Mouse (Mus musculus) liver, postnatal 0 days (tissue): ENCODE measurements at regions not wholly inside any gene's neighbourhood (a gene's known extent, or its start where the extent isn't known, plus 50 kb on each side); places are given as distances from the start of the nearest gene placed in this dataset.

Source experiments
- CTCF ChIP-seq: sonication (generic); IDR thresholded peaks from 2 replicates; pipeline ENCODE4 v1.5.1; 2016; ENCODE audit warnings: antibody characterized with exemption, low read depth
- EP300 ChIP-seq: IDR thresholded peaks from 2 replicates; pipeline ENCODE4 v1.6.1; 2016; ENCODE audit warnings: antibody characterized with exemption, low read depth, mild to moderate bottlenecking

DNA sequence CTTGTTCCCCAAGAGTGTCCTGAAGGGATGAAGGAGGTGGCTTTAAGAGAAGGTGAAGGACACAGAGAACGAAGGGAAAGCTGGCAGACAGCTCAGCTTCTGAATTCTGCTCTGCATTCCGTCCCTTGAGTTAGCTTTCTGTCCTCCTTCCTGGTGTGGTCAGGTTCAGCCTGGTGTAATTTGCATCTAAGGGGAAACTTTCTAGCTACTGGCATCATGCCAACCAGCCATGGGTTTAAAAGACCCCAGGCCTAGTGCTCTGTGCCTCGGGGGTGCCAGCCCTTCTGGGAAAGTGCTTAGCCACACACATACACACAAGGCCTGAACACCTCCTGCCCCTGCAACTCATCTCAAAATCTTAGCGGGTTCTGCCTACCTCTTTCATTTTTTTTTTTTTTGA, 246.9 kb downstream of the Fgf9 start:
- TF ChIP-seq CTCF (no peak), EP300 (no peak)
